Mouse (Mus musculus) testis, adult 2 months (tissue): Measurements from ENCODE around the gene Purb.

Source experiments
- CTCF ChIP-seq: fragments of 200-500 bp; IDR thresholded peaks from 2 replicates; pipeline ENCODE4 v1.5.1; 2012; ENCODE audit warnings: low read depth, mild to moderate bottlenecking, inconsistent platforms, low read length, moderate library complexity; ENCODE audit not compliant: control insufficient read depth, insufficient read depth, insufficient replicate concordance
- POLR2A ChIP-seq: fragments of 200-500 bp; IDR thresholded peaks from 2 replicates; pipeline ENCODE4 v1.6.1; 2012; ENCODE audit warnings: low read depth, mild to moderate bottlenecking, inconsistent platforms, low read length, moderate library complexity; ENCODE audit not compliant: control insufficient read depth

GRCm38 (mm10) chr11:6444077-6444853, 31.5 kb downstream of the Purb start, which contains the start of gene H2afv:
- TF ChIP-seq CTCF (no peak), POLR2A (peak; percentile 40; the same call in 1 of the 2 replicates)
